Mouse (Mus musculus) hindbrain, postnatal 0 days (tissue): ENCODE data around the gene Mcl1. TPM values are rescaled to one million over a fixed set of nuclear protein-coding genes. Genes with fewer than 3 reads are reported as not detected.
A peak's percentile ranks its signal among the peaks of the same experiment; 100 is the strongest.
"Not testable (repeated sequence)": the region's sequence is repeated elsewhere in the genome, so short reads cannot be mapped to it uniquely, and the experiment has no call there.

Source experiments
- ATAC-seq: fragments of 200-750 bp; cut with Nextera tagmentation; 2 replicates; pipeline ENCODE4 v1.8.0; 2017; ENCODE audit warnings: mild to moderate bottlenecking, moderate TSS enrichment, moderate library complexity
- DNase-seq: peaks from one replicate; pipeline ENCODE4 v3.0.0-alpha.2; 2015; ENCODE audit warnings: low spot score
- H3K27ac ChIP-seq: fragments of 300-500 bp; sonication (generic); 2 replicates; pipeline ENCODE4 v1.5.1; 2014; ENCODE audit warnings: mild to moderate bottlenecking
- H3K27me3 ChIP-seq: fragments of 300-500 bp; sonication (generic); 2 replicates; pipeline ENCODE4 v1.6.1; 2014; ENCODE audit warnings: low read length, mixed read lengths; ENCODE audit not compliant: insufficient read depth
- H3K36me3 ChIP-seq: fragments of 300-500 bp; sonication (generic); 2 replicates; pipeline ENCODE4 v1.6.1; 2014; ENCODE audit warnings: low read length, mixed read lengths; ENCODE audit not compliant: insufficient read depth
- H3K4me1 ChIP-seq: fragments of 300-500 bp; sonication (generic); 2 replicates; pipeline ENCODE4 v1.6.1; 2014; ENCODE audit warnings: antibody characterized with exemption, low read length, mixed read lengths; ENCODE audit not compliant: insufficient read depth
- H3K4me2 ChIP-seq: fragments of 300-500 bp; sonication (generic); 2 replicates; pipeline ENCODE4 v1.6.1; 2014; ENCODE audit warnings: low read depth, mild to moderate bottlenecking, low read length, moderate library complexity, mixed read lengths
- H3K4me3 ChIP-seq: fragments of 300-500 bp; sonication (generic); 2 replicates; pipeline ENCODE4 v1.5.1; 2014; ENCODE audit warnings: low read length
- H3K9ac ChIP-seq: fragments of 300-500 bp; sonication (generic); replicated peaks from 2 replicates; pipeline ENCODE4 v1.6.1; 2014; ENCODE audit warnings: mild to moderate bottlenecking, low read length, moderate library complexity, mixed read lengths
- H3K9me3 ChIP-seq: fragments of 300-500 bp; sonication (generic); 2 replicates; pipeline ENCODE4 v1.6.1; 2016; ENCODE audit warnings: low read length, mixed read lengths
- CTCF ChIP-seq: IDR thresholded peaks from 2 replicates; pipeline ENCODE4 v1.5.1; 2016; ENCODE audit warnings: antibody characterized with exemption, control low read depth, low read depth
- WGBS: fragments of 180-500 bp; shearing (Covaris S2); extraction: QIAGEN DNeasy Blood & Tissue Kit; methylation state at CpG from one replicate; pipeline ENCODE4 v1.1.7; 2014; 5-methylcytosine and 5-hydroxymethylcytosine counted together
- polyA plus RNA-seq: library from polyadenylated mRNA; unstranded; fragments of >200 nt; fragmentation: Nextera tagmentation; extraction: Ambion mirVana; gene quantifications from 2 replicates; pipeline ENCODE4 v1.2.1, GENCODE M21; 2015
- total RNA-seq: library from RNA; depleted of rRNA; stranded (reverse); fragments of >200 nt; gene quantifications from 2 replicates; pipeline ENCODE4 v1.2.3, GENCODE M21; 2014; rRNA removed

Gene Mcl1
- 110 and 126 TPM in 2 replicates for total RNA-seq
- polyA plus RNA-seq, result 38.8 and 41.5 TPM in 2 replicates

DNA sequence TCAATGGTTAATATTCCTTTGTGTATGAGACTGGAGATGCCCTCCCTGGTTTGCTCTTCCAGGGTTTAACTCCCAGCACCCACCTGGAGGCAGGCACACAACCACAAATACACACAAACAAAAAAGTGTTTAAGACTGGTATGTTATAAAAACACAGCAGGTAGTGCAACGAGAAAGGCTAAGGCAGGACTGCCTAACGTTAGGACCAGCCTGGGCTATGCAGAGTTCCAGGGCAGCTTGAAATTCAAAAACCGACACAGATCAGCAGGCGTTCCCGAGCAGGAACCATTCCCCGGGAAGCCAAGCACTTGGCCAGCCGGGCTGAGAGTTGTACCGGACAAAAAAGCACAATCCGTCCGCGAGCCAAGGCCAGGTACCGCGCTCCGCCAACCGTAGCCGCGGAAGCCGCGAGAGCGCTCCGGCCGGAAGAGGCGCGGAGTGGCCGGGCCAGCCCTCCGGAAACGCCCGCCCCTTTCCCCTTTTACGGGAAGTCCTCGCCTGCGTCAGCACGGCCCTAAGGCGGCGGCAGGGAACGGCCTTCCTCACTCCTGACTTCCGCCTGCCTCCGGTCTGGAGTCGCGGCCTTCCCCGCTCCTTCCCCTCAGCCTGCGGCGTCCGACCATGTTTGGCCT lies at the start of gene Mcl1:
Gene Mcl1 (plus strand): TSS at position 553 of the 632 bp plus-strand sequence.
- H3K27me3 ChIP-seq, result no peaks in the 10 kb centered on the region
- H3K27ac ChIP-seq, result peak within 1 kb of the TSS; percentile 99
- no peaks in the 10 kb centered on the region for H3K9me3 ChIP-seq
- peak within 1 kb of the TSS; percentile 79 for H3K4me3 ChIP-seq
- peak; percentile 97 for DNase-seq
- peak; percentile 97 for ATAC-seq
- under 1% methylated on average over 41 of the region's 43 CpGs for WGBS
- peaks cover 17% of the 10 kb centered on the region; the same call in 1 of the 2 replicates for H3K4me1 ChIP-seq
- peak; percentile 17; the same call in 1 of the 2 replicates for TF ChIP-seq CTCF
- no peaks in the 10 kb centered on the region; the same call in 1 of the 2 replicates for H3K36me3 ChIP-seq
- peak within 1 kb of the TSS; percentile 99 for H3K9ac ChIP-seq
- peak within 1 kb of the TSS; percentile 97 for H3K4me2 ChIP-seq

- Histone ChIP-seq H3K27me3 (no peaks in the 10 kb centered on the region), H3K4me1 (no peaks in the 10 kb centered on the region), H3K36me3 (peaks cover 29% of the 10 kb centered on the region), H3K27ac (no peak overlapping the region), H3K4me2 (no peak overlapping the region), H3K9ac (no peak overlapping the region), H3K9me3 (no peaks in the 10 kb centered on the region), H3K4me3 (no peak overlapping the region)
- ATAC-seq, result no peak
- no peak for TF ChIP-seq CTCF
- 73% methylated on average over 3 of the region's 3 CpGs for WGBS
- no peak for DNase-seq
Observed at GRCm38 (mm10) chr3:95609195-95609594, 49.4 kb upstream of the Mcl1 start.

DNA sequence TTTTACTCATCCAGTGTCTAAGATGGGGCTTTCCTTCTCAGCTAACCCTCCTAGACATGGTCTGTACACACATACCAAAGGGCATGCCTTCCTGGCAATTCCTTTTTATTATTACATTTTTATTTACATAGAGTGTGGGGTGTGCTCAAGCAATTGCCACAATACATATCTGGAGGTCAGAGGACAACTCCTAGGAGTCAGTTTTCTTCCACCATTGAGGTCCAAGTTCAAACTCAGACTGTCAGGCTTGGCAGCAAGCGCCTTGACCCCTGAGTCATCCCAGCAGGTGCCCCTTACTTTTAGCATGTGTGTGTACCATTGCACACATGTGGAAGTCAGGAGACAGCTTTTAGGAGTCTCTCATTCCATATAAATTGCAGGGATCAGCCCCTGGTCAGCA lies 44.6 kb upstream of the Mcl1 start:
- Histone ChIP-seq H3K9ac (no peak overlapping the region), H3K27me3 (no peaks in the 10 kb centered on the region), H3K4me3 (no peak overlapping the region), H3K9me3 (no peaks in the 10 kb centered on the region), H3K36me3 (peaks cover 38% of the 10 kb centered on the region), H3K4me2 (no peak overlapping the region), H3K27ac (no peak overlapping the region), H3K4me1 (no peaks in the 10 kb centered on the region)
- TF ChIP-seq CTCF, result no peak
- DNase-seq, result no peak
- 96% methylated on average over 1 of the region's 1 CpGs for WGBS
- no peak for ATAC-seq

DNA sequence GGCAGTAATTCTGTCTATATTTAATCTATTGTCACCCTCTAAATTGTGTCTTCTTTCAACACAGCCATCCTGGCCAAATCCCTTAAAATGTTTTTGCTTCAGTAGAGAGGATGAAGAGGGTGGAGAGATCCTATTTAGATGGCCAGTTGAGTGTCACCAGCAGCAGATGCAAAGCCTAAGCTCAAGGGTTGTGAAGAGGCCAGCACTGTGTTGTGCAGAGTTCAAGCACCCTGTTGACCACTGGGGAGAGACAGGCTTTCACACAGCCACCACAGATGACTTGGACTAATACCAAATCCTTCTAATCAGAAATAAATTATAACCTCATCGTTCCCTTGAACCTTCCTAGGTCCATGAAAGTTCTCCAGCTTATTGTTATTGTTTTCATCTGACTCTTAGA lies 40.1 kb upstream of the Mcl1 start:
- Histone ChIP-seq H3K4me3 (no peak overlapping the region), H3K4me2 (no peak overlapping the region), H3K4me1 (no peaks in the 10 kb centered on the region), H3K9me3 (no peaks in the 10 kb centered on the region), H3K9ac (no peak overlapping the region), H3K27me3 (no peaks in the 10 kb centered on the region), H3K27ac (no peak overlapping the region), H3K36me3 (peaks cover 31% of the 10 kb centered on the region)
- DNase-seq (no peak), ATAC-seq (no peak)
- 88% methylated on average over 1 of the region's 1 CpGs for WGBS
- TF ChIP-seq CTCF, result no peak

DNA sequence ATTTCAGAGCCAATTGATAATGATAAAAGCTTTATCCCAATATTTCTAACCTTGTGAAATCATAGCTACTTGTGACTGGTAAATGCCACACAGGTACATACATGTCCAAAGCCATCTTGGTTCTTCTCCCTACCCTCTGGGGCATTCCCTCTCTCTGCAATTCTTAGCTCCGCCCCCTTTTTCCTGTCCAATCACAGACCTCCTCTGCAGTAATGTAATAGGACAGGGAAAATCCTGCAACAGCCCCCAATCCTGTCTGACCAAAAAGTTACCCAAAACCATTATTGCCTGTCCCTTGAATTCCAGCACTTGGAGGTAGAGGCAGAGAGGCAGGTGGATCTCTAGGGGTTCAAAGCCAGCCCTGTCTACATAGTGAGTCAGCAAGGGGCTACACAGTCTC lies 37.3 kb upstream of the Mcl1 start:
- no peak overlapping the region for H3K27ac ChIP-seq
- peaks cover 20% of the 10 kb centered on the region for H3K36me3 ChIP-seq
- DNase-seq (no peak), ATAC-seq (no peak)
- no peak overlapping the region for H3K4me3 ChIP-seq
- no peak overlapping the region for H3K9ac ChIP-seq
- H3K9me3 ChIP-seq, result no peaks in the 10 kb centered on the region
- H3K4me1 ChIP-seq, result peaks cover 5% of the 10 kb centered on the region
- H3K4me2 ChIP-seq, result no peak overlapping the region
- WGBS, result 73% methylated on average over 1 of the region's 1 CpGs
- no peaks in the 10 kb centered on the region for H3K27me3 ChIP-seq
- no peak for TF ChIP-seq CTCF

- peaks cover 18% of the 10 kb centered on the region for H3K36me3 ChIP-seq
- not testable (repeated sequence) for H3K4me2 ChIP-seq, H3K4me1 ChIP-seq, H3K27ac ChIP-seq, H3K4me3 ChIP-seq, ATAC-seq, H3K9ac ChIP-seq, H3K9me3 ChIP-seq, DNase-seq, H3K27me3 ChIP-seq
- 96% methylated on average over 20 of the region's 20 CpGs for WGBS
Observed at GRCm38 (mm10) chr3:95622421-95622820, 36.2 kb upstream of the Mcl1 start.

DNA sequence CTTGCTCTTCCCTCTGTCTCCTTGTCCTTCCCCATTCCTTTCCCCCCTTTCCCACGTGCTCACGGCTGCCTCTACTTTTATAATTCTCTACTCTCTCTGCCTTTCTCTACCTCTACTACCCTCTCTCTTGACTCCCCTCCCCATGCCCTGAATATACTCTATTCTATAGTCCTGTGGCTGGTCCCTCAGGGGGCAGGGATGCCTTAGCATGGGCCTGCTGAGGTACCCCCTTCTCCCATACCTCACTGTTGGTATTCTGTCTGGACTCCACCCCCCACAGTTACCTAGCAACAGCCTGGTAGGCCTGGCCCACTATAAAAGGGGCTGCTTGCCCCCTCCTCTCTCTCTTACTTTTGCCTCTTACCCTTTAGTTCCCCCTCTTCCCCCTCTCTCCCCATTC lies 35.0 kb upstream of the Mcl1 start:
- ATAC-seq (no peak), DNase-seq (no peak)
- H3K9me3 ChIP-seq, result no peaks in the 10 kb centered on the region
- no peaks in the 10 kb centered on the region for H3K27me3 ChIP-seq
- no peak overlapping the region for H3K27ac ChIP-seq
- H3K36me3 ChIP-seq, result peaks cover 22% of the 10 kb centered on the region
- 50% methylated on average over 2 of the region's 2 CpGs for WGBS
- H3K4me3 ChIP-seq, result no peak overlapping the region
- TF ChIP-seq CTCF, result no peak
- H3K4me1 ChIP-seq, result peaks cover 9% of the 10 kb centered on the region
- H3K4me2 ChIP-seq, result no peak overlapping the region
- H3K9ac ChIP-seq, result no peak overlapping the region

GRCm38 (mm10) chr3:95623991-95624515 lies 34.5 kb upstream of the Mcl1 start:
- Histone ChIP-seq H3K4me2 (peak overlapping the region; percentile 55), H3K27ac (peak overlapping the region; percentile 94), H3K4me3 (peak overlapping the region; percentile 66), H3K36me3 (peaks cover 27% of the 10 kb centered on the region), H3K9ac (peak overlapping the region; percentile 64; the same call in 1 of the 2 replicates)
- not testable (repeated sequence) for H3K4me1 ChIP-seq, H3K27me3 ChIP-seq, H3K9me3 ChIP-seq, DNase-seq, ATAC-seq
- WGBS, result 67% methylated on average over 5 of the region's 5 CpGs
